Mouse (Mus musculus) limb, embryonic 10.5 days (tissue): Measurements from ENCODE around the gene Wnt5b. TPM values are rescaled to one million over a fixed set of nuclear protein-coding genes. Genes with fewer than 3 reads are reported as not detected.

Source experiments
- polyA plus RNA-seq: library from polyadenylated mRNA; unstranded; fragments of >200 nt; fragmentation: Nextera tagmentation; extraction: Ambion mirVana; gene quantifications from 2 replicates; pipeline ENCODE4 v1.2.1, GENCODE M21; 2016

The Wnt5b gene
- polyA plus RNA-seq, 1 experiment from 2014 or later = 17.6 TPM

Other genes with a start within 250 kb of the Wnt5b start
- not detected in 2 replicates for gene Lrtm2, start 213.6 kb downstream of the Wnt5b start, polyA plus RNA-seq
- gene Adipor2, start 126.6 kb downstream of the Wnt5b start, polyA plus RNA-seq = 27.8 and 29.4 TPM in 2 replicates
- gene Fbxl14, start 64.7 kb downstream of the Wnt5b start, polyA plus RNA-seq = 3.0 and 3.5 TPM in 2 replicates